Mouse (Mus musculus) embryo, embryonic 10 days (tissue): ENCODE data around the gene Fam198b.
A peak's percentile ranks its signal among the peaks of the same experiment; 100 is the strongest.

Experiments
- DNase-seq: peaks from one replicate; pipeline ENCODE4 v3.0.0-alpha.2; 2015; ENCODE audit warnings: low spot score

Fam198b gene

GRCm38 (mm10) chr3:79885686-79886356 is 1.5 kb downstream of the Fam198b start:
- DNase-seq: peak; percentile 84

DNA sequence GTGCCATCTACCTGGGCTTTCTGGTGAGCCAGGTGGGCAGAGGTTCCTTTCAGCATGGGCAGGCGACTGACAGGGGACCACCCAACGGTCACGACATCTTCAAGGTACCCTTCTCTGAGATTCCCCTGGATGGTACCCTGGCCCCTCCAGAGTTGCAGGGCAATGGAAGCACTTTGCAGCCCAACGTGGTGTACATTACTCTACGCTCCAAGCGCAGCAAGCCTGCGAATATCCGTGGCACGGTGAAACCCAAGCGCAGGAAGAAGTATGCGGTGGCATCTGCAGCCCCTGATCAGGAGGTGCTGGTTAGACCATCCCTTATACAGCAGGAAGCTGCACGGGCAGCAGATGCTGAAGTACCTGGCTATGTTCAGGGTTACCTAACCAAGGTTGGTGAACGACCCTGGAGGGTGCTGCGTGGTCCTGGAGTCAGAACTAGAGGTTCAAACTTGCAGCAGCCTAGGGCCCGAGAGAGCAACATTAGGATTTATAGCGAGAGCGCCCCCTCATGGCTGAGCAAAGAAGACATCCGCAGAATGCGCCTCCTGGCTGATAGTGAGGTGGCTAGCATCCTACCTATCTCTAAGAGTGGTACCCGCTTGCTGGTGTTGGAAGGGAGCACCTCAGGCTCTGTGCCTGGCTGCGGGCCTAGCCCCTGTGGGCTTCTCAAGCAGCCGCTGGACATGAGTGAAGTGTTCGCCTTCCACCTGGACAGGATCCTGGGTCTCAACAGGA is 2.2 kb downstream of the Fam198b start:
- DNase-seq: no peak

DNA sequence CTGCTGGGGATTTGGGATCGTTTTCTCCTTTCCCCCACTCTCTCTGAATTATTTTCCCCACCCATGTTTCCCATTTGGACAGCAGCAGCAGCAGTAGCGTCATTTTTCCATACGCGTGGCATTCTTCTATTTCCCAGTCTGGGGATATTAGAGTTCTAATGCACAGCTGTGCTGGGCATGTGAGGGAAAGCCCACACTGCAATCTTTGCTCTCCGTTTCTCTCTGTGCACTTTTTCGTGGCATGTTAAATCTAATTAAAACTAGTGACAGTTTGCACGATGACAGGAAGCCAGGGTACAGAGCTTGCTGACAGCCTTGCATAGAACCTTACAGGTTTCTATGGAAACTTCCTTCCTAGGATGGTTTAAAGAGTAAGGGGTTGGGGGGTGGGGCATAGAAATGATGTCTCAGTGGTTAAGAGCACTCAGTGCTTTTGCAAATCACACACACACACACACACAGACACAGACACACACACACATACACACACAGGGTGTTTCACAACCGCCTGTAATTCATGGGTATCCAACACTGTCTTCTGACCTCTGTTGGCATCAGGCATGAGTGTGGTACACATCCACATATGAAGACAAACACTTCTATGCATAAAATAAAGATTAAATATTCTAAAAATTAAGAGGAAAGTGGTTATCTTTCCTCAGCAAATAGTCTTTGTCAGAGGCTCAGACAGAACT is 3.0 kb downstream of the Fam198b start:
- DNase-seq: no peak

DNA sequence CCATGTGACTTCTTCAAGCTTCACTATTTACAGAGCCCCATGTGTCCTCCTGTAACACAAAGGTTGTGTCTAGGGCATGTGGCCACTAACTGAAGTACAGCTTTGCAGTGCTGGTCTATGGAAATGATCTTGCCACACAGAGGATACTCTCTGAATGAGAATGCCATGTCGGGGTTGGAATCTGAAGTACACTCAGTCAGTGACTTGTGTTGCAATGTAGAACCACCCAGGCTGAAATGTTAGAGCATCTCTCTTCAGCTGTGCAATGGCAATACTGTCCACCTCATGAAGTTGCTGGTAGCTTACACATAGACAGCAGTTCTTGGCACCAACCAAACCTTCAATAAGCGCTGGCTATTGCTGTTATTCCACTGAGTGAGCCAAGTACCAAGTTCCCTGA is 3.6 kb downstream of the Fam198b start:
- DNase-seq: no peak

DNA sequence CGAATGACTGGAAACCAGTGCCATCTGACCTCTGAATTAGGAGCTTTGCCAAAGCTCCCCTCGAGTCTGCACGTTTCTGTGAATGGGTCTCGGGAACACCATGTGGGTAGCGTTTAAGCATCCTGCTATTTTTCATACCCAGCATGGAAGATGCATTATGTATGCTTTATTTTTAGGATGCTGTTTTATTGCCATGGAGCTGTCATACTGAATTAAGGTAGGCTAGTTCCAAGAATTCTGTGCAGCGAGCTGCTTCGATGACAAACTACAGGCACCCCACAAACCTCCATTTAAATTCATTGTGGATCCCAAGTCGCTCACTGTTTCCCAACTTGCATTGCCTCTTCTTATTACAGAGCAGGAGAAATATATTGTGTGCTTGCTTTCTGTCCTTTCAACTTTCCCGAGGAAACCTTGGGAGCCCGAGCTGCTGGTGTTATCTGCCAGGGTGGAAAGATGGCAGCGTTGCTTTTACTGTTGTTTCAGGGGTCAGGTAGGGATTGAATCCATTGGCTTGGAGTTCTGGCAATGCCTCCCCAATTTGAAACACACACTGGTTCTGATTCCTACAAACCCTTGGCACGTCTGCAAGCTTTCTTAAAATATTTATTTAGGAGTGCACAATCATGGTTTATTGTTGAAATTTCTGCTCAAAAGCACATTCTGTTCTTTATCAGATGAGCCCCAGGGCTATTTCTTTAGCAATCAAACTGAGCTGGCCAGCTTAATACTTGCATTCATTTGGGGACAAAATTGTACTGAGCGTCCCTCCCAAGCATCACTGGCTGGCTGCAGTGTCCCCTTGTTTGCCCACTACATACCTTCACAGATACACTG is 13.4 kb downstream of the Fam198b start:
- DNase-seq: no peak

GRCm38 (mm10) chr3:79898514-79898913 is 14.2 kb downstream of the Fam198b start:
- DNase-seq: no peak

GRCm38 (mm10) chr3:79899906-79900305 is 15.6 kb downstream of the Fam198b start:
- DNase-seq: no peak

DNA sequence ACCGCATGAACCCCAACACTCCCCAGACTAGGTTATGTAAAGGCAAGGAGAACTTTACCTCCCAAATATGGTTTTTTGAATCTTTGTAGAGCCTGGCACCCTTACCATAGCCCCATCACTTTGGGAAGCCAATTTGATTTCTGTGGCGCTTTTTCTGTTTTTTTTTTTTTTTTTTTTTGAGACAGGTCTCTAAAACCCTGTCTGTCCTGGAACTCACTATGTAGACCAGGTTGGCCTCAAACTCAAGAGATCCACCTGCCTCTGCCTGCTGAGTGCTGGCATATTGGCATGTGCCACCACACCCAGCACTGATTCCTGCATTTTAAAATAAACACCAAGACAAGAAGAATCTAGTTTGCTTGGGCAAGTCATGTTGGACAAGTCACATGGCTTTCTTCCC is 16.2 kb downstream of the Fam198b start:
- DNase-seq: no peak

- no peak for DNase-seq
Observed at GRCm38 (mm10) chr3:79901321-79901720, 17.0 kb downstream of the Fam198b start.

GRCm38 (mm10) chr3:79901734-79902133 is 17.4 kb downstream of the Fam198b start:
- no peak for DNase-seq

DNA sequence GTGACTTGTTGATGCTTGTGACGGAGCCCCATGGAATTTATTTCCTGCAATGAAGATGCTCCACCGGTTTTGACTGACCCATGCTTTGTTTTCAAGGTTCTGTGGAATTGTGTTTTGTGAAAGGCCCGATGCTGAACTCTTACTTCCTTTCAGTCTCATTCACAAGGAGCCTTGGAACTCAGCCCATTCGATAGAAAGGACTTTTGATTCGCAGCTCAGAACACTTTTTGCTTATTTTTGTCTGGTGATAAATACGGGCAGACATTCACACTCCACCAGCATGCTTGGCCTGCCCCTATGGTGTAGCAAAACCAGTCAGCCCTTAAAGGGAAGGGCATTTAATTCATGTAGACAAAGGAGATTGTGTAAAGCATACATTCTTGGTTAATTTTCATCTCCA is 19.5 kb downstream of the Fam198b start:
- DNase-seq: no peak

GRCm38 (mm10) chr3:79904238-79904757 is 20.0 kb downstream of the Fam198b start:
- DNase-seq: no peak

DNA sequence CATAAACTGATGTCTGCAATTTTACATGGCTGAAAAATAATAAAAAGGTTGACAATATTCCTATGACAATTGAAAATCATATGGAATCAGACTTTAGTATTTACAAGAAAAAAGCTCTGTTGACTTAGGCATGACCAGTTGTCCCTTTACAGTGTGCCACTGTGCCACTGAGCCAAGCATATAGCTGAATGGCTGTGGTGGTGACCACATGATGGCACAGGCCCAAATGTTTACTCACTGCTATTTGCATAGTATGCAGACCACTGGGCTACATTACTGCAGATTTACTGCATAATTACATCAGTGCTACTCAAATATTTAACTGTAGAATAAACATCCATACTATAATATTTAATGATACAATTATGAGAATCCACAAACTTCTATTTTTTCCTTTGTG is 21.1 kb downstream of the Fam198b start:
- no peak for DNase-seq

DNA sequence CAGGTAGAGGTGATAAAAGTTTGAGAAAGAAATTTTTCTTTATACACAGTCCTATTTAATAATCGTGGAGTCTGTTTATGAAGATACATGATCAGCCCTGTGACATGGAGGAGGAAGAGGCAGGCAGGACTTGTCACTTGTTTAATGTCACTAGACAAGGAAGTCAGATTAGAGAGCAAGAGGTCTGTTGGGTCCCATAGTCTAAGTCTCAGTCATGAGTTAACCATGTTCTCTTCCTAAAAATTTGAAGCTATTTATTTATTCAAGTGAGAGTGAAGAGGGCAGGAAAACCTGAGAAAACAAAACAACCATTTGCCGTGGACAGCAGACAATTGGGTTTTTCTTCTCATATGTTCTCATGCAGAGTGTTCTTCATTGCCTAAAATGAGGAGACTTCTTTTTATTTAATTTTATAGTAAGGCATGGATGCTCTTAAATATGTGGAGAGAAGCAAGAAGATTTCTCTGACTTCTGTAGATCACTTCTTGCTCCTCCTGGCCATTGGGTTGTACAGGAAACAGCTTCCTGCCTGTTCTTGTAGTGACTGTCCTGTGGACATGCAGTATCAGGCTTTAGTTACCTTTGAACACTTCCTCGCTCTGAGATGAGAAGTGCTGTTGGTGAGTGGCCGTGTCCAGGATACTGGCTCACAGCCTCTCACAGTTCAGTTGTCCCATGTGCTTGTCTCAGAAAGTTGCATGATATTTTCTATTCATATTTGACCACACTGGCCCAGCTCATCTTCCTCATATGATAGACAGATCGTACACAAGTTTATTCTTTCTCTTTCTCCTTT is 22.1 kb downstream of the Fam198b start:
- DNase-seq: no peak

- DNase-seq: peak; percentile 41
Observed at GRCm38 (mm10) chr3:79907223-79907622, 22.9 kb downstream of the Fam198b start.

DNA sequence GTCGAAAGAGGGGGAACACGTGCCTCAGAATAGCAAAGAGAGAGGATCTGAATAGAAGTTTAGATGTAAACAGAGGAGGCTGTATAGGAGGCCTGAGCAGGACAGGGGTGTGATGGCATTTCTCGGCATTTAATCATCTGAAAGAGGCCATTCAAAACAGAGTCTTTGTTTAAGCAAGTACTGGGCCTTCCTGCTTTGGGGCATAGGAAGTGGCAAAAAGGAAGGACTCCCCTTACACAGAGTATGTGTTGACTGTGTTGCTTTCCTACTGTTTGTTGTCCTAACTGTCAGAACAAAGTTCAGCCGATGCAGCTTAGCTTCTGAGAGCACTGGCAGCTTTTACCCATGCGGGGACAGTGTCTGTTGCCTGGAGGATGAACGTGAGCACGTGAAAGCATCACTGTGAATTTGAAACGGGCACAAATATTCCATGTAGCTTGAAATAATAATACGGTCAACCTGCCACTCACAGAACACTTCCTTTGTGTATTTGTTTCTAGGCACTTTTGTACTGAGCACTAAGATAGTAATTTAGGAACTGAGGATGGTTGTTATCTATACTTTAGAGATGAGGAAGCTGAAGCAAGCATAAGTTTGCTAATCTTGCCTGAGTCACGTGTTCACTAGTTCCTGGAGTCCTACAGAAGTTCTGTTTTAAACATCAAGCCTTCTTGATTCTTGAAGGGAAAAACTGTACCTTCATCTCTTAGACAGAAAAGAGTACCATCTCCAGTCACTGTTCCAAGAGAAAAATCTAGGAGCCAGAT is 26.2 kb downstream of the Fam198b start:
- DNase-seq: peak; percentile 10

DNA sequence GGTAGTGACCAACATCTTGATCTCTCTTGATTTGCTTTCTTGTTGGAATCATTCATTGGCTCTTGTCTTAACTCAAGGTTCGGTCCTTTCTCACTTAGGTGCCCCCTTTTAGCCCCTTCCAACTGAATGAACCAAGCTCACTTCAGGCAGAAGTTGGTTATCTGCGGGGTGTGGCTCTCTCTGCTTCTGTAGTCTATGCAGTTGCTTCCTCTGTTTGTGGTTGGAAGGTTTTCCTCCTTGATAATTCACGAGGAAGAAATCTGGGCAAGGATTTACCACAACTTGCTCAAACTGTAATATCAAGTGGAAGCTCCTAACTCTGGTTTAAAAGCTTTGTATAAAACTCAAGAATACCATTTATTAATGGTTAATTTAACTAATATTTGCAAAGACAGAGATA is 26.8 kb downstream of the Fam198b start:
- no peak for DNase-seq

DNA sequence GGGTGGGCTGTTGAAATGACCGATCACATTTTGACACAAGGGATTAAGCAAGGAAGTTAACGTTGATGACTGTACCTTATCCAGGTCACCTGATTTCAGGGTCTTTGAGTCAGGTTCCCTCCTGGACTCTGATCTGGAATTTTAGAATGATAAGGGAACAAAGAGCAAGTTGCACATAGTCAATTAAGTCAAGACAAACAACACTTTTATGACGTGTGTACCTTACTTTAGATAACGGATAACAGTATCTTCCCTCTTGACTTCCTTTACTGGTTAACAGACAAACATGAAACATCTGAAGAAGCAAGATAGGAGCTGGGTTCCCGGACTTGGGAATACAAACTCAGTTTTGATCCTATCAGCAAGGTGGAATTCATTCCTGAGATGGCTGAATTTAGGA is 29.7 kb downstream of the Fam198b start:
- no peak for DNase-seq

GRCm38 (mm10) chr3:79916185-79916584 is 31.9 kb downstream of the Fam198b start:
- DNase-seq: no peak

DNA sequence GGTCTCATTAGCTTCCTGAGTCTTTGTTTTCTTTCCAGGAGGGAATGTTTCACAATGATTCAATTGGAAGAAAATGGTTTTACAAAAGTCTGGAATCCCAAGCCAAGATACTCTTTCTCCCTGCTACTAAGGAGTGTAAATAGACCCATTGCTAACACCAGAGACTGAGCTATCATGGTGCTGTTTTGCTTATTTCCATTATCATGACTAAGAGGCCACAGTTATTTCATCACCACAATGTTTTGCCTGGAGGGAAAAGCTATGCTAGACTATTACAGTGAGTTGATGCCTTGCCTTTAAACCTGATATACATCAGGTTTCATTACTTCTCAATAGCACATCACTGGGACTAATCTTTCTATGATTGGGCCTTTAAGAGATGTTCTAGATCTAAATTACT is 34.4 kb downstream of the Fam198b start:
- DNase-seq: no peak
